Mouse (Mus musculus) myocyte (in vitro differentiated cells): Measurements from ENCODE around the gene Mrgbp.

Experiments used
- E2F4 ChIP-seq: IDR thresholded peaks from one replicate; pipeline ENCODE4 v1.6.1; 2011; ENCODE audit warnings: mild to moderate bottlenecking, control low read depth, moderate library complexity; ENCODE audit not compliant: insufficient read depth
- MAX ChIP-seq: IDR thresholded peaks from one replicate; pipeline ENCODE4 v1.6.1; 2011; ENCODE audit warnings: low read depth, mild to moderate bottlenecking, control low read depth
- MYOD1 ChIP-seq, 3 experiments: IDR thresholded peaks; one replicate each; pipeline ENCODE4 v1.6.1; 2011; ENCODE audit warnings: control low read depth in 2 of 3, low read depth in 2 of 3, mild to moderate bottlenecking in 2 of 3, moderate library complexity in 1 of 3; ENCODE audit not compliant: insufficient read length in 2 of 3, control insufficient read depth in 1 of 3
- MYOG ChIP-seq, 3 experiments: IDR thresholded peaks; one replicate each; pipeline ENCODE4 v1.6.1; 2011; ENCODE audit warnings: control low read depth in 2 of 3, low read depth in 2 of 3, mild to moderate bottlenecking in 2 of 3; ENCODE audit not compliant: insufficient read length in 2 of 3, control insufficient read depth in 1 of 3, insufficient read depth in 1 of 3
- POLR2A ChIP-seq: IDR thresholded peaks from one replicate; pipeline ENCODE4 v1.6.1; 2011; ENCODE audit warnings: low read depth, mild to moderate bottlenecking, control low read depth, moderate library complexity; ENCODE audit not compliant: insufficient read length
- POLR2AphosphoS2 ChIP-seq: IDR thresholded peaks from one replicate; pipeline ENCODE4 v1.6.1; 2011; ENCODE audit warnings: low read depth, control low read depth; ENCODE audit not compliant: insufficient read length
- SRF ChIP-seq: IDR thresholded peaks from one replicate; pipeline ENCODE4 v1.6.1; 2011; ENCODE audit warnings: low read depth; ENCODE audit not compliant: control insufficient read depth, insufficient read length
- TCF12 ChIP-seq: IDR thresholded peaks from one replicate; pipeline ENCODE4 v1.6.1; 2011; ENCODE audit warnings: mild to moderate bottlenecking, control low read depth; ENCODE audit not compliant: poor library complexity, insufficient read depth, severe bottlenecking
- TCF3 ChIP-seq: IDR thresholded peaks from one replicate; pipeline ENCODE4 v1.6.1; 2011; ENCODE audit warnings: low read depth, control low read depth; ENCODE audit not compliant: insufficient read length
- USF1 ChIP-seq: IDR thresholded peaks from one replicate; pipeline ENCODE4 v1.6.1; 2011; ENCODE audit warnings: low read depth, mild to moderate bottlenecking, control low read depth, moderate library complexity

DNA sequence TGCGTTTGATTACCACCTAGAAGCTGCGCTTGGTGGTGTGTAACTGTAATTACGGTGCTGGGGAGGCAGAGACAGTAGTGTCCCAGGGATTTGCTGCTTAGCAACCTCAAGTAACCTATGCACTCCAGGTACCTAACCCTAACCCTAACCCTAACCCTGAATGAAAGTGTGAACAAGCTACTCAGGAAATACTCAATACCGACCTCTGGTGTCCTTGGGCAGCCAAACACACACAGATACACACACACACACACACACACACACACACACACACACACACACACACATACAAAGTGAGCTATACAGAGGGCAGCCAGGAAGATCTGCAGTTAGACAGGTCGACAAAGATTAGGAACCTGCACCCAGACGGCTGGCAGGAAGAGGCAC lies 7.6 kb downstream of the Mrgbp start:
- no peak for TF ChIP-seq TCF12
- no peak for TF ChIP-seq MYOD1 (IDR thresholded peaks at IDR 0.05; ENCODE audit: control insufficient read depth in 1 of 3, insufficient read length in 2 of 3, low read depth in 2 of 3)
- no peak for TF ChIP-seq USF1
- no peak for TF ChIP-seq E2F4
- TF ChIP-seq POLR2A, result no peak
- TF ChIP-seq MAX, result no peak
- TF ChIP-seq POLR2AphosphoS2, result no peak
- no peak for TF ChIP-seq TCF3
- no peak for TF ChIP-seq SRF
- TF ChIP-seq MYOG (IDR thresholded peaks at IDR 0.05; ENCODE audit: control insufficient read depth in 1 of 3, insufficient read depth in 1 of 3, insufficient read length in 2 of 3, low read depth in 2 of 3), result no peak
